Mouse (Mus musculus): ENCODE results near the gene Vmn2r11. TPM values are rescaled to one million over a fixed set of nuclear protein-coding genes. Genes with fewer than 3 reads are reported as not detected.
"Not testable (repeated sequence)": the region's sequence is repeated elsewhere in the genome, so short reads cannot be mapped to it uniquely, and the experiment has no call there.

Gene Vmn2r11
- not detected in 2 replicates for polyA plus RNA-seq (2016; fragmentation: Nextera tagmentation; extraction: Ambion mirVana)

DNA sequence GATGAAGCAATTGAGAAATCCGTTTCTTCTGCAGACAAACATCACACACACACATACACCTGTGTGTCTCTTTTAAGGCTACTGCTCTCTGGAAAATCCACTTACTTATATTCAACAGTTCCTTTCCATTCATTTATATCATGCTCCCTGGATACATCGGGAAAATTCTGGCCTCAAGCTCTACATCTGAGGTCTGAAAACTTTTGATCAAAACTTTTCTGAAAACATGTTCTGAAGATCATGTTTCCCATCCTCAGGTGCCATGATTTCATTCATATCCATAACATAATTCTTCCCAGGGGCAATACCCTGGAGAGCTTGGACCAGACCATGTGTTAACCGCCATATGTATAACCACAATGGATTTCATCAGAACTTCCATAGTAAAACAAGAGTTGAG, at the start of gene Vmn2r11:
Gene Vmn2r11, minus strand, starts transcription at position 101 of the 400 bp plus-strand sequence.
- not testable (repeated sequence) for H3K4me3 ChIP-seq; H3K27me3 ChIP-seq (ENCODE audit: low read depth, poor library complexity, severe bottlenecking); DNase-seq (ENCODE audit: low spot score); H3K36me3 ChIP-seq; H3K4me1 ChIP-seq; H3K27ac ChIP-seq (replicated peaks)
- H3K9me3 ChIP-seq (replicated peaks) = peaks cover 50% of the 10 kb centered on the region
- WGBS = 90% methylated on average over 3 of the region's 3 CpGs

DNA sequence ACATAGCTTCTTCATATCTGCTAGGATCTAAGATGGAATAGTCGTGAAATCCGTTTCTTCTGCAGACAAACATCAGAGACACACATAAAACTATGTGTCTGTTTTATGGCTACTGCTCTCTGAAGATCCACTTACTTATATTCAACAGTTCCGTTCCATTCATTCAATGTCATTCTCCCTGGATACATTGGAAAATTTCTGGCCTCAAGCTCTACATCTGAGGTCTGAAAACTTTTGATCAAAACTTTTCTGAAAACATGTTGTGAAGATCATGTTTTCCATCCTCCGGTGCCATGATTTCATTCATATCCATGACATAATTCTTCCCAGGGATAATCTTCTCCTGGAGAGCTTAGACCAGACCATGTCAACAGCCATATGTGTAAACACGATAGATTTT, 38.5 kb upstream of the Vmn2r11 start, which contains the start of gene Vmn2r12:
Gene Vmn2r12, minus strand, starts transcription at position 101 of the 400 bp plus-strand sequence.
- 82% methylated on average over 5 of the region's 5 CpGs for WGBS
- H3K27ac ChIP-seq (replicated peaks); DNase-seq (ENCODE audit: low spot score); H3K4me1 ChIP-seq; H3K27me3 ChIP-seq (ENCODE audit: low read depth, poor library complexity, severe bottlenecking); H3K4me3 ChIP-seq; H3K36me3 ChIP-seq: not testable (repeated sequence)
- peaks cover 22% of the 10 kb centered on the region for H3K9me3 ChIP-seq (replicated peaks)

DNA sequence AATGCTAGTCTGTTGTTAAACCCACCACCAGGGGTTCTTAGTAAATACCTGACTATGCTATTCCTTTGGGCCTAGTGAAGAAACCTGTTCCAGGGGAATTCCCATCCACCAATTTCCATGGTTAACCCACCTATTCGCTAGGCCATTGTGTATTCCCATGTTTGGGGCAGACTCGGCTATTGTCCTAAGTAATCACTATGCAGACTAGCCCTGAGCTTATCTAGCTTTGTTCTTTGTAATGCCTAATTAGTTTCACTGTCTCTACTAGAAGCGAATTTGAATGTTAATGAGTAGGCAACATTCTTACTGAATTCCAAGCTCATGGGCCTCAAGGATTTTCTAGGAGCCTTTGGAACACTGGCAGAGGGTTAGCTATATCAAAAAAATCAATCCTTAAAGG, 37.1 kb upstream of the Vmn2r11 start:
- not testable (repeated sequence) for H3K27ac ChIP-seq (replicated peaks); H3K36me3 ChIP-seq; DNase-seq (ENCODE audit: low spot score); H3K4me1 ChIP-seq; H3K27me3 ChIP-seq (ENCODE audit: low read depth, poor library complexity, severe bottlenecking); H3K4me3 ChIP-seq
- WGBS = 82% methylated on average over 3 of the region's 3 CpGs
- H3K9me3 ChIP-seq (replicated peaks) = peaks cover 21% of the 10 kb centered on the region

DNA sequence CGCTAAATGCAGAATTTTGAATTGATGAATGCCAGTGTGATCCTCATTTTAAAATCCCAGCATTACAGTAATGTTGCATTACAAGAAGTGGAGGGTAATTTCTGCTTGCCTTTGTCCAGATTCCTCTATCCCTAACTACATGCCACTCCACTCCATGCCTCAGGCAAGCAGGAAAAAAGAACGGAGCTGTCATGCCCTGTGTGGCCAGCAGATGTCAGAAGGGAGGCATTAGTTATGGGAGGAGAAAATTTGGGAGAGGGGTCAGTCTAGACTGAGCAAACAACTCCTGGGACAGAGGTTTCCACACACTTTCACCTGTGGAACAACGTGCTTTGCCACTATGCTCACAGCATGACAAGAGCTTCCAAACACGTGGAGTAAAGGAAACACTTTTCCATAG, 12.6 kb upstream of the Vmn2r11 start:
- not testable (repeated sequence) for DNase-seq (ENCODE audit: low spot score); H3K4me3 ChIP-seq; H3K36me3 ChIP-seq; H3K27ac ChIP-seq (replicated peaks); H3K4me1 ChIP-seq; H3K27me3 ChIP-seq (ENCODE audit: low read depth, poor library complexity, severe bottlenecking)
- H3K9me3 ChIP-seq (replicated peaks) = peaks cover 18% of the 10 kb centered on the region; the same call in 1 of the 2 replicates
- 44% methylated on average over 4 of the region's 4 CpGs for WGBS

DNA sequence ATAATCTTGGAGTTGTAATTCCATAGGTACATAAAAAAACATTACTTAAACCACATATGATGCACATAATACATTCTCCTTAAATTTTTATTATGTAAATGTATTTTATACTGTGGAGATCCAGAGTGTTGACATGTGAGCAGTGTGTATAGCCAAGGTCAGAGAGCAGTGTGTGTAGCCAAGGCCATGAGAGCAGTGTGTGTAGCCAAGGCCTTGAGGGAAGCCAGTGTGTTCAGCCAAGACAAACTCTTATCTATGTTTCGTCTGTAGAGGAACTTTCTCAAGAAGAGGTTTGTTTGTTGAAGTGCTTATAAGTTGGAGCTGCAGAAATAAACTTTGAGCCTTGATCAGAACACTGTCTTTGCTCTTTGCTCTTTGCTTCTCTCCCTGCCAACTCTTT, 4.1 kb downstream of the Vmn2r11 start:
- WGBS = 81% methylated on average over 1 of the region's 1 CpGs
- H3K27me3 ChIP-seq (ENCODE audit: low read depth, poor library complexity, severe bottlenecking) = no peaks in the 10 kb centered on the region
- H3K36me3 ChIP-seq = no peaks in the 10 kb centered on the region
- no peak overlapping the region for H3K4me3 ChIP-seq
- no peak for DNase-seq (ENCODE audit: low spot score)
- H3K9me3 ChIP-seq (replicated peaks) = peaks cover 33% of the 10 kb centered on the region
- no peaks in the 10 kb centered on the region for H3K4me1 ChIP-seq
- H3K27ac ChIP-seq (replicated peaks) = no peak overlapping the region

DNA sequence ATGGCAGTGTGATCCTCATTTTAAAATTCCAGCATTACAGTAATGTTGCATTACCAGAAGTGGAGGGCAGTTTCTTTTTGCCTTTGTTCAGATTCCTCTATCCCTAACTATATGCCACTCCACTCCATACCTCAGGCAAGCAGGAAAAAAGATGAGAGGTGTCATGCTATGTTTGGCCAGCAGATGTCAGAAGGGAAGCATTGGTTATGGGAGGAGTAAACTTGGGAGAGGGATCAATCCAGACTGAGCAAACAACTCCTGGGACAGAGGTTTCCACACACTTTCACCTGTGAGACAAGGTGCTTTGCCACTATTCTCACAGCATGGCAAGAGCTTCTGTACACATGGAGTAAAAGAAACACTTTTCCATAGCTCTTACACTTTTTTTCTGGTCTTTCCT, 26.8 kb downstream of the Vmn2r11 start:
- DNase-seq (ENCODE audit: low spot score) = no peak
- H3K4me3 ChIP-seq = no peak overlapping the region
- peaks cover 9% of the 10 kb centered on the region; the same call in 1 of the 2 replicates for H3K9me3 ChIP-seq (replicated peaks)
- no peak overlapping the region for H3K27ac ChIP-seq (replicated peaks)
- H3K27me3 ChIP-seq (ENCODE audit: low read depth, poor library complexity, severe bottlenecking) = no peaks in the 10 kb centered on the region
- H3K4me1 ChIP-seq = no peaks in the 10 kb centered on the region
- H3K36me3 ChIP-seq = no peaks in the 10 kb centered on the region

DNA sequence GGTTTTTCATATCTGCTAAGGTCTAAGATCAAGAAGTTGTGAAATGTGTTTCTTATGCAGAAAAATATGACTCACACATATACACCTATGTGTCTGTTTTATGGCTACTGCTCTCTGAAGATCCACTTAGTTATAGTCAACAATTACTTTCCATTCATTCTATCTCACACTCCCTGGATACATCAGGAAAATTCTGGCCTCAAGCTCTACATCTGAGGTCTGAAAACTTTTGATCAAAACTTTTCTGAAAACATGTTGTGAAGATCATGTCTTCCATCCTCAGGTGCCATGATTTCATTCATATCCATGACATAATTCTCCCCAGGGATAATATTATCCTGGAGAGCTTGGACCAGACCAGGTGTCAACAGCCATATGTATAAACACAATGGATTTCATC, 52.9 kb downstream of the Vmn2r11 start, which contains the start of gene Vmn2r10:
Gene Vmn2r10, minus strand, starts transcription at position 101 of the 400 bp plus-strand sequence.
- not testable (repeated sequence) for H3K4me3 ChIP-seq; H3K27ac ChIP-seq (replicated peaks); H3K27me3 ChIP-seq (ENCODE audit: low read depth, poor library complexity, severe bottlenecking); H3K4me1 ChIP-seq; DNase-seq (ENCODE audit: low spot score); H3K36me3 ChIP-seq
- peaks cover 28% of the 10 kb centered on the region for H3K9me3 ChIP-seq (replicated peaks)

Other genes with a start within 250 kb of the Vmn2r11 start
- not detected in 2 replicates for gene Vmn2r9, start 207.0 kb downstream of the Vmn2r11 start, polyA plus RNA-seq (2016; fragmentation: Nextera tagmentation; extraction: Ambion mirVana)
- gene Vmn2r10, start 53.0 kb downstream of the Vmn2r11 start, polyA plus RNA-seq (2016; fragmentation: Nextera tagmentation; extraction: Ambion mirVana) = not detected in 2 replicates
- not detected in 2 replicates for gene Vmn2r12, start 38.4 kb upstream of the Vmn2r11 start, polyA plus RNA-seq (2016; fragmentation: Nextera tagmentation; extraction: Ambion mirVana)
- not detected in 2 replicates for gene Vmn2r13, start 132.6 kb upstream of the Vmn2r11 start, polyA plus RNA-seq (2016; fragmentation: Nextera tagmentation; extraction: Ambion mirVana)
- not detected in 2 replicates for gene Vmn2r14, start 165.1 kb upstream of the Vmn2r11 start, polyA plus RNA-seq (2016; fragmentation: Nextera tagmentation; extraction: Ambion mirVana)
- not detected in 2 replicates for gene Vmn2r15, start 238.1 kb upstream of the Vmn2r11 start, polyA plus RNA-seq (2016; fragmentation: Nextera tagmentation; extraction: Ambion mirVana)

Data from midbrain, embryonic 10.5 days (tissue).